Mouse (Mus musculus) kidney, adult 2 months (tissue): ENCODE measurements around the gene Nisch.

ENCODE experiments used
- CTCF ChIP-seq: fragments of 200-500 bp; conservative IDR thresholded peaks from 2 replicates; pipeline ENCODE4 v1.5.1; 2011; ENCODE audit warnings: low read depth, mild to moderate bottlenecking, control low read depth, low read length, moderate library complexity, mixed read lengths; ENCODE audit not compliant: insufficient read depth, insufficient read length
- POLR2A ChIP-seq: fragments of 200-500 bp; IDR thresholded peaks from one replicate; pipeline ENCODE4 v1.6.1; 2011; ENCODE audit warnings: low read depth, low read length, control low read depth

DNA sequence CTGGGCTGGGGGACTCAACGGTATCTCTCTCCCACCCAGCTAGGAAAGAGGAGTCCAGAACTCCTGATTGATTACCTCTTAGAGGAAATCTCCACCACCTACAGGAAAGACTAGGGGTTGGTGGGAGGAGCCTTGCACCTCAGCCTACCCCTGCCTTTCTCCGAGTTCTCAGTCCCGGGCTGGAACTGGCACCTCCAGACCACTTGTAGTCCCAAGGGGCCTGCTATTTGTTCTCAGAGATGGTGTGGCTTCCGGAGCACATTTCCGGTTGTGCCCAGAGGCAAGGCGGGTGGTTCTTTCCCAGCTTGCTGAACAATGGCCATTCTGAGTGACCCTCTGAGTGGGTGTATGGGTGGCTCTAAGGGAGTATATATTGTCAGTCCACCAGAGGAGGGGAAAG lies 11.5 kb upstream of the Nisch start:
- no peak for TF ChIP-seq POLR2A
- no peak for TF ChIP-seq CTCF
